Mouse (Mus musculus) neural tube, embryonic 14.5 days (tissue): ENCODE measurements around the gene Lix1l. TPM values are rescaled to one million over a fixed set of nuclear protein-coding genes. Genes with fewer than 3 reads are reported as not detected.
"Not testable (repeated sequence)": the region's sequence is repeated elsewhere in the genome, so short reads cannot be mapped to it uniquely, and the experiment has no call there.

ENCODE experiments used
- ATAC-seq: fragments of 200-750 bp; cut with Nextera tagmentation; 2 replicates; pipeline ENCODE4 v1.8.0; 2017; ENCODE audit warnings: low read depth, mild to moderate bottlenecking, moderate TSS enrichment, moderate library complexity
- H3K27ac ChIP-seq: fragments of 300-500 bp; sonication (generic); 2 replicates; pipeline ENCODE4 v1.5.1; 2014; ENCODE audit warnings: low read depth, mild to moderate bottlenecking, control low read depth, low read length, moderate library complexity, mixed read lengths
- H3K27me3 ChIP-seq: fragments of 300-500 bp; sonication (generic); 2 replicates; pipeline ENCODE4 v1.6.1; 2014; ENCODE audit warnings: low read length; ENCODE audit not compliant: control insufficient read depth, insufficient read depth
- H3K36me3 ChIP-seq: fragments of 300-500 bp; sonication (generic); 2 replicates; pipeline ENCODE4 v1.6.1; 2014; ENCODE audit warnings: low read length, mixed read lengths; ENCODE audit not compliant: control insufficient read depth, insufficient read depth
- H3K4me1 ChIP-seq: fragments of 300-500 bp; sonication (generic); 2 replicates; pipeline ENCODE4 v1.6.1; 2014; ENCODE audit warnings: low read length; ENCODE audit not compliant: control insufficient read depth, insufficient read depth
- H3K4me2 ChIP-seq: fragments of 300-500 bp; sonication (generic); 2 replicates; pipeline ENCODE4 v1.6.1; 2014; ENCODE audit warnings: mild to moderate bottlenecking, low read depth, low read length, control low read depth
- H3K4me3 ChIP-seq: fragments of 300-500 bp; sonication (generic); 2 replicates; pipeline ENCODE4 v1.5.1; 2014; ENCODE audit warnings: low read depth, low read length, control low read depth, mixed read lengths
- H3K9ac ChIP-seq: fragments of 300-500 bp; sonication (generic); replicated peaks from 2 replicates; pipeline ENCODE4 v1.6.1; 2014; ENCODE audit warnings: low read depth, mild to moderate bottlenecking, control low read depth, low read length, mixed read lengths
- H3K9me3 ChIP-seq: fragments of 300-500 bp; sonication (generic); 2 replicates; pipeline ENCODE4 v1.6.1; 2016; ENCODE audit warnings: low read length; ENCODE audit not compliant: control insufficient read depth
- WGBS: fragments of 180-500 bp; shearing (Covaris S2); extraction: QIAGEN DNeasy Blood & Tissue Kit; methylation state at CpG from one replicate; pipeline ENCODE4 v1.1.7; 2014; 5-methylcytosine and 5-hydroxymethylcytosine counted together
- polyA plus RNA-seq: library from polyadenylated mRNA; unstranded; fragments of >200 nt; fragmentation: Nextera tagmentation; extraction: Ambion mirVana; gene quantifications from 2 replicates; pipeline ENCODE4 v1.2.1, GENCODE M21; 2014

Gene Lix1l
- polyA plus RNA-seq, 1 experiment from 2014 or later = 7.6 TPM

DNA sequence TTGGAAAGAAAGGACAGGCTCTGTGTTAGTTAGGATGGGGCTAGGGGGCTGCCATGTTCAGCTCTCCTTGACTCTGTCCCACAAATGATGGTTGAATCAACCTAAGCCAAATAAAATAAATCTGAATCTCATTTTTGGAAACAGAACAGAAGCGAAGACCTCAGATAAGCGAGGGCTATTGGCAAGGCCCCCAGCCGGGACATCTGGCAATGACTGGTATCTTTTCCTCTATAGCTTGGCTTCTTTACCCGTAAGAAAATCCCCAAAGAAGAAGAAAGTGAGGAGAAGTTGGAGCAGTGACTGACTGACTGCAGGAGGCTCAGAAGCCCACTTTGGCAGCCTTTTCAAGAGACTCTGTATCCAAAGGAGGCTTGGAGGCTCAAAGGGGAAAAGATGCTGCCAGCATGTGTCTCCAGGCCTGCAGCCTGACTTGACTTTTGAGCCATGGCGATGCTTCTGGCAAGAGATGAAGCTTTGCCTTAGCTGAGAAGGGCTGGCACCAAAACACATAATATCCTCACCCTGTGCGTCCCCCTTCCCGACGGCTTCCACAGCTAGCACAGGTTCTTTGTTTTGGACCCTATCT, 61.9 kb downstream of the Lix1l start:
- no peak overlapping the region for H3K4me3 ChIP-seq
- WGBS = 42% methylated on average over 8 of the region's 8 CpGs
- peak overlapping the region; percentile 55 for H3K4me2 ChIP-seq
- no peaks in the 10 kb centered on the region for H3K9me3 ChIP-seq
- no peaks in the 10 kb centered on the region for H3K36me3 ChIP-seq
- no peak for ATAC-seq
- H3K9ac ChIP-seq = 0 out of 2 replicates have a peak overlapping the region, but pooled peaks have one; percentile 3
- no peaks in the 10 kb centered on the region for H3K27me3 ChIP-seq
- H3K4me1 ChIP-seq = 0 out of 2 replicates have a peak, but pooled peaks cover 2% of the 10 kb centered on the region
- H3K27ac ChIP-seq = peak overlapping the region; percentile 12; the same call in 1 of the 2 replicates

DNA sequence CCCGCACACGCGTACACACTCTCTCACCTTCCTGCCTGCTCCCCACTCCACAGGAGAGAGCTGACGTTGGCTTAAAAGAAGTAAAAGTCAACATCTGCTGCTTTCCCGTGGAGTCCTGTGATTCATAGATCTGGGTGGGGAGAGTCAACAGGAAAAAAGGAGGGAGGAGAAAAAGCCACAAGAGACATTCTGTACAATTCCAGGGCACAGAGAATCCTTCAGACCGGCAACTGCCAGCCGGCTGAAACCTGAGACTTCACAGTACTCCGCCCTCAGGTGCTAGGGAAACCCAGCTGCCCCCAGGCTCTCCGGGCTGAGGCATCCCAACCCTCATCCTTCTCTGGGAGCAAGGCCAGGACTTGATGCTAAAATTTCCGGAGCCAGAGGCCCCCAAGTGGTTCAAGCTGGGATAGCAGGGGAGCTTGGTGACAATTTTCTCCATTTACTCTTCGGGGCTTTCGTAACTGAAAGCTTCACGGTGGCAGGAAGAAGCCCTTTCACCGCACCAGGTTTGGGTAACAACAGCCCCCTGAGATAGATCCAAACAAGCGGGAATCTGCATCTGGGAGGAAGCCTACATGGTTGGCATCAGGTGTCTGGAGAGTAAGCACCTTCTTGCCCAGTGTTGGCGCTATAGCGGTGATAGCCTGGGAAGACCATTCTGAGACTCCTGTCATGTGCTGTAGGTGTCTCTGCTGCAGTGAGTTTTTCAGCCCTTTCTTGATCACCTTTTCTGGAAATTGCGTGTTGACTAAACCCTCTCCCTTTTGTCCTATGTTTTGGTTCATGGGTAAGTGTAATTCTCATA, 62.7 kb downstream of the Lix1l start:
- H3K9ac ChIP-seq = 0 out of 2 replicates have a peak overlapping the region, but pooled peaks have one; percentile 3
- no peaks in the 10 kb centered on the region for H3K27me3 ChIP-seq
- H3K4me3 ChIP-seq = peak overlapping the region; percentile 24; the same call in 1 of the 2 replicates
- H3K4me1 ChIP-seq = 0 out of 2 replicates have a peak, but pooled peaks cover 2% of the 10 kb centered on the region
- H3K27ac ChIP-seq = peak overlapping the region; percentile 12; the same call in 1 of the 2 replicates
- no peaks in the 10 kb centered on the region for H3K9me3 ChIP-seq
- ATAC-seq = peak; percentile 80; the same call in 1 of the 2 replicates
- no peaks in the 10 kb centered on the region for H3K36me3 ChIP-seq
- 5% methylated on average over 17 of the region's 18 CpGs for WGBS
- H3K4me2 ChIP-seq = peak overlapping the region; percentile 55

DNA sequence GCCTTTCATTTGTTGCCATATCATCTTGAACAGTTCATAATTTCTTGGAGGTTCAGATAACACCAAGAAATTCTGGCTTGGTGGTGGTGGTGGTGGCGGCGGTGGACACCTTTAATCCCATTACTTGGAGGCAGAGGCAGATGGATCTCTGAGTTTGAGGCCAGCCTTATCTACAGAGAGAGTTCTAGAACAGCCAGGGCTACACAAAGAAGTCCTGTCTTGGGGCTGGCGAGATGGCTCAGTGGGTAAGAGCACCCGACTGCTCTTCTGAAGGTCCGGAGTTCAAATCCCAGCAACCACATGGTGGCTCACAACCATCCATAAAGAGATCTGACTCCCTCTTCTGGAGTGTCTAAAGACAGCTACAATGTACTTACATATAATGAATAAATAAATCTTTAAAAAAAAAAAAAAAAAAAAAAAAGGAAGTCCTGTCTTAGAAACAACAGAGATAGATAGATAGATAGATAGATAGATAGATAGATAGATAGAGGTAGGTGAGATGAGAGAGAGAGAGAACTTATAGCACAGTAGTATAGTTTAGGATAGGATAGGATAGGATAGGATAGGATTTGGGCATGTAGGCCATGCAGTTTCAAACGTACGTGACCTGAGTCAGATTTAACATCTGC, 64.9 kb downstream of the Lix1l start:
- not testable (repeated sequence) for H3K4me2 ChIP-seq, H3K9ac ChIP-seq, ATAC-seq, H3K27me3 ChIP-seq, H3K4me1 ChIP-seq, H3K27ac ChIP-seq, H3K36me3 ChIP-seq, H3K9me3 ChIP-seq, H3K4me3 ChIP-seq
- 84% methylated on average over 7 of the region's 7 CpGs for WGBS

DNA sequence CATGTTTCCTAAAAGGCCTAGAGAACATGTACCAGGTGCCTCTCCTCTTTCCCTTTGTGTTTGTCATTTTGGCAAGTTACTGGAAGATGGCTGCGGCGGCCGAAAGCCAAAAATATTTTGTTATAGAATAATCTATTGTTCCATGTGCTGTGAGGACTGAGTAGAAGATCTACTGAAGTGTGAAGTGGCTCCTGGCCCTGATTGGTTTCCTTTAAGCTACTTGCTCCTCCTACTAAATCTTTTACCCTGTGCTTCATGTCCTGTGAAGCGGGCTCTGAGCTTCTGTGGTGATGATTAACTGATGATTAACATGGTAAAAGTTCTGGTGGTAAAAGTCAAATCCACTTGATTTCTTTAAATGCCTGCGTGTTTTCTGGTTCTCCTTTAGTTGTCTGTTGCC, 66.0 kb downstream of the Lix1l start:
- WGBS = 94% methylated on average over 5 of the region's 5 CpGs
- no peak for ATAC-seq
- Histone ChIP-seq H3K36me3 (no peaks in the 10 kb centered on the region), H3K4me1 (0 out of 2 replicates have a peak, but pooled peaks cover 2% of the 10 kb centered on the region), H3K9ac (no peak overlapping the region), H3K4me3 (no peak overlapping the region), H3K4me2 (no peak overlapping the region), H3K27ac (no peak overlapping the region), H3K9me3 (no peaks in the 10 kb centered on the region), H3K27me3 (no peaks in the 10 kb centered on the region)

DNA sequence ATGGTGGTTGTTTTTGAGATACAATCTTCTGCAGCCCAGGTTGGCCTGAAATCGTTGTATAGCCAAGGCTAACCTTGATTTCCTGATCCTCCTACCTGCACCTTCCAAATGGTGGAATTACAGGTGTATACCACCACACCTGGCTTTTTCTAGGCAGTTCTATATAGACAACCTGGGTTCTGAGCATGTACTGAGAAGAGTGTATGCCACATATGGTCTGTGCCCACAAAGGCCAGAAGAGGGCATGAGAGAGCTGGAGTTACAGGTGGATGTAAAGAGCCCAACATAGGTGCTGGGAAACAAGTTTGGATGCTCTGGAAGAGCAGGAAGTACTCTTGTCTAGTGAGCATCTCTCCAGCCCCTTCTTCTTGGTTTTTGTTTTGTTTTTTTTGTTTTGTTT, 66.4 kb downstream of the Lix1l start:
- no peak overlapping the region for H3K4me3 ChIP-seq
- H3K4me1 ChIP-seq = 0 out of 2 replicates have a peak, but pooled peaks cover 2% of the 10 kb centered on the region
- H3K27me3 ChIP-seq = no peaks in the 10 kb centered on the region
- WGBS = 41% methylated on average over 1 of the region's 1 CpGs
- H3K36me3 ChIP-seq = no peaks in the 10 kb centered on the region
- no peak overlapping the region for H3K4me2 ChIP-seq
- H3K9ac ChIP-seq = no peak overlapping the region
- H3K27ac ChIP-seq = no peak overlapping the region
- H3K9me3 ChIP-seq = no peaks in the 10 kb centered on the region
- ATAC-seq = no peak

DNA sequence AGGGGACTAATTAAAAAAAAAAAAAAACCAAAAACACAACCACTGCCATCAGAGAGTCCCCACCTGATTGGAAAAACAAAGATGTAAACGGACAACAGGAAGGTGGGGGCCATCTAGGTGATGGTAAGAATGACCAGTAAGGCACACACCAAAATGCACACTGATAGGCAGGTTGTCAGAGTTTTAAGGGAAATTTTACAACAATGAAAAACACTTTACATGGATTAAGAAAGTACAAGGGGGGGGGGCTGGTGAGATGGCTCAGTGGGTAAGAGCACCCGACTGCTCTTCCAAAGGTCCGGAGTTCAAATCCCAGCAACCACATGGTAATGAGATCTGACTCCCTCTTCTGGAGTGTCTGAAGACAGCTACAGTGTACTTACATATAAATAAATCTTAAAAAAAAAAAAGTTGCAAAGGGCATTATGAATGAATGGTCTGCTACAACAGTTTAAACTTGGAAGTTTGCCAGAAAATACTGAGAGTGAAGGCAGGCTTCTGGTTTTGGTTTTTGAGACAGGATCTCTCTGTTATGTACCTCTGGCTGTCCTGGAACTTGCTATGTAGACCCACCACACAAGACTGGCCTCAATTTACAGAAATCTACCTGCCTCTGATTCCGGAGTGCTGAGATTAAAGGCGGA, 67.6 kb downstream of the Lix1l start:
- no peak overlapping the region for H3K27ac ChIP-seq
- H3K9me3 ChIP-seq = no peaks in the 10 kb centered on the region
- ATAC-seq = no peak
- no peaks in the 10 kb centered on the region for H3K4me1 ChIP-seq
- H3K9ac ChIP-seq = no peak overlapping the region
- H3K36me3 ChIP-seq = no peaks in the 10 kb centered on the region
- H3K27me3 ChIP-seq = no peaks in the 10 kb centered on the region
- no peak overlapping the region for H3K4me2 ChIP-seq
- no peak overlapping the region for H3K4me3 ChIP-seq
- WGBS = 92% methylated on average over 5 of the region's 5 CpGs

DNA sequence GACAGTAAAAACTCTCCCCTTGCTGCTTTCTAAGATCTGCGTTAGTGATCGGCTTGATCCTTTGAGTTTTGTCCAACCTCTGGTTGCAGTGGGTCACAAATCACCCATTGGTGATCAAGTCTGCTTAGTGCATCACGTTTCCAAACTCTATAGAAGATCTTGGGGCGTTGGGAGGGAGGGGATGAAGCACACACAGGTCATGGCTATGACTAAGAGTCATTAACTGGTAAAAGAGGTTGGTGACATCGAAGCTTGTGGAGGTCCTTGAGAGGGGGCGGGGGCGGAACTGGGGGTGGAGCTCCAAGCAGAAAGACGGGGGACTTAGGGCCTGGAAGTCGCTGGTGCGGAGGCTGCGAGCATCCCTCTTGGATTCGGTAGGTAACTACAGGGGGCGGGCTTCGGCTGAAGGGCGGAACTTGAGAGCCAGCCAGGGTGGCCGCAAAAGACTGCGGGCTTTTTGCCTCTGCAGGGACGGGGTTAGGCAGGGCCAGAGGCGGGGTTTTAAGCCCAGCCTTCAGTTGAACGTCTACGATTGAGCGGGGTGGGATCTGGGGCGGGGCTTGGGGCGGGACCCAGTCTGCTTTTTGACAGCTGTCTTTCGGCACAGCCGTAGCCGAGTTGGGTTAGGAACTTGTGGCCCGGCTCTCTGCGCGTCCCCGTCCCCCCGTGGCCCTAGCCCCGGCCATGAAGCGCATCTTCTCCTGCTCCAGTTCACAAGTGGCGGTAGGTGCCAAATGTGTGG, 68.9 kb downstream of the Lix1l start, which contains the start of gene Ankrd35:
TSS of gene Ankrd35 (plus strand) at position 405 of the 742 bp plus-strand sequence.
- Histone ChIP-seq H3K4me2 (peak within 1 kb of the TSS; percentile 66), H3K36me3 (no peaks in the 10 kb centered on the region), H3K27me3 (no peaks in the 10 kb centered on the region), H3K9ac (peak within 1 kb of the TSS; percentile 21; the same call in 1 of the 2 replicates), H3K9me3 (no peaks in the 10 kb centered on the region), H3K4me3 (peak within 1 kb of the TSS; percentile 34), H3K4me1 (no peaks in the 10 kb centered on the region), H3K27ac (no peak within 1 kb of the TSS)
- ATAC-seq = peak; percentile 93
- 4% methylated on average over 34 of the region's 35 CpGs for WGBS

DNA sequence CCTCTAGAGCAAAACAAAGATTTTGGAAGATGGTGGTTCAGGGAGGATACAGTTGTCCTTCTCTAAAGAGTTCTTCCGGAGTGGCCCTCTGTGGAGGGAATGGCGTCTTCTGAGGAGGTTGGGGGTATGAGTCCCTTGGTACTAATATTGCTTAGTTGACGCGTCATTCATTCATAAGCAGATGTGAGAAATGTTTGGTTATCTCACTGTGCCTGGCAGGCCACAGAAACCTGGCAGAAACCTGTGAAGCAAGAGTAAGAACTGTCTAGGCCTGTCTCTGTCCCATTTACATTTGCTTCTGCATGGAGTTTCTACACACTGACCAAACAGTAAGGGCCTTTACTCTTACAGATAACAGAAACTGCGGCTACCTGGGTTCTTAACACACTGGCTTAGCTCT, 70.6 kb downstream of the Lix1l start:
- H3K4me2 ChIP-seq = no peak overlapping the region
- H3K27ac ChIP-seq = no peak overlapping the region
- H3K9ac ChIP-seq = no peak overlapping the region
- H3K4me3 ChIP-seq = no peak overlapping the region
- WGBS = 95% methylated on average over 5 of the region's 5 CpGs
- no peak for ATAC-seq
- no peaks in the 10 kb centered on the region for H3K36me3 ChIP-seq
- no peaks in the 10 kb centered on the region for H3K9me3 ChIP-seq
- no peaks in the 10 kb centered on the region for H3K4me1 ChIP-seq
- no peaks in the 10 kb centered on the region for H3K27me3 ChIP-seq
